Mouse (Mus musculus) midbrain, embryonic 16.5 days (tissue): ENCODE data around the gene Uncx. TPM values are rescaled to one million over a fixed set of nuclear protein-coding genes. Genes with fewer than 3 reads are reported as not detected.
A peak's percentile ranks its signal among the peaks of the same experiment; 100 is the strongest.

ENCODE experiments used
- ATAC-seq: fragments of 200-750 bp; cut with Nextera tagmentation; 2 replicates; pipeline ENCODE4 v1.8.0; 2017; ENCODE audit warnings: moderate TSS enrichment
- H3K27ac ChIP-seq: fragments of 300-500 bp; sonication (generic); 2 replicates; pipeline ENCODE4 v1.5.1; 2014; ENCODE audit warnings: mild to moderate bottlenecking, low read length, mixed read lengths
- H3K27me3 ChIP-seq: fragments of 300-500 bp; sonication (generic); 2 replicates; pipeline ENCODE4 v1.6.1; 2014; ENCODE audit warnings: low read depth, low read length, mixed read lengths; ENCODE audit not compliant: control insufficient read depth, insufficient read depth
- H3K36me3 ChIP-seq: fragments of 300-500 bp; sonication (generic); 2 replicates; pipeline ENCODE4 v1.6.1; 2014; ENCODE audit warnings: mild to moderate bottlenecking, low read length, moderate library complexity, mixed read lengths; ENCODE audit not compliant: control insufficient read depth, insufficient read depth
- H3K4me1 ChIP-seq: fragments of 300-500 bp; sonication (generic); 2 replicates; pipeline ENCODE4 v1.6.1; 2014; ENCODE audit warnings: mild to moderate bottlenecking, low read length, mixed read lengths; ENCODE audit not compliant: control insufficient read depth, insufficient read depth
- H3K4me2 ChIP-seq: fragments of 300-500 bp; sonication (generic); 2 replicates; pipeline ENCODE4 v1.6.1; 2014; ENCODE audit warnings: mild to moderate bottlenecking, low read length, mixed read lengths
- H3K4me3 ChIP-seq: fragments of 300-500 bp; sonication (generic); 2 replicates; pipeline ENCODE4 v1.5.1; 2014; ENCODE audit warnings: low read depth, mild to moderate bottlenecking, low read length, moderate library complexity, mixed read lengths
- H3K9ac ChIP-seq: fragments of 300-500 bp; sonication (generic); 2 replicates; pipeline ENCODE4 v1.6.1; 2014; ENCODE audit warnings: low read depth, low read length, mixed read lengths
- H3K9me3 ChIP-seq: fragments of 300-500 bp; sonication (generic); replicated peaks from 2 replicates; pipeline ENCODE4 v1.6.1; 2014; ENCODE audit warnings: mild to moderate bottlenecking, low read length, mixed read lengths; ENCODE audit not compliant: control insufficient read depth, poor library complexity, severe bottlenecking
- WGBS: fragments of 180-500 bp; shearing (Covaris S2); extraction: QIAGEN DNeasy Blood & Tissue Kit; methylation state at CpG from one replicate; pipeline ENCODE4 v1.1.7; 2014; 5-methylcytosine and 5-hydroxymethylcytosine counted together
- polyA plus RNA-seq: library from polyadenylated mRNA; unstranded; fragments of >200 nt; fragmentation: Nextera tagmentation; extraction: Ambion mirVana; gene quantifications from 2 replicates; pipeline ENCODE4 v1.2.1, GENCODE M21; 2015

Gene Uncx
- polyA plus RNA-seq, 1 experiment from 2014 or later = 22.5 TPM

DNA sequence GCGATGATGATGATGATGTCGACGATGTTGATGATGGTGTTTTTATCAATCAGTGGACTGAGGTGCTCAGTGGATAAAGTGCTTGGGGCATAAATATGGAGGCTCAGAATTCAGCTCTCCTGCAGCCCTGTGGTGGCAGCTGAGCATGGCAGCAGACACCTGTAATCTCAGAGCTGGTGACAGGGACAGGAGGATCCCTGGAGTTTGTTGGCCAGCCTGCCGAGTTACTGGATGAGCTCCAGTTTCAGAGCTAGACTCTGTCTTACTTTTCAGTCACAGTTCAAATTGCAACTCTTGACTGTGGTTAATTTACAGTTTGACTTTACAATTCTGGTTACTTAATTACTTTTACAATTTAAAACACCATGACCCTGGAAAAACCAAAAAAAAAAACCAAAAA is 31.1 kb upstream of the Uncx start:
- Histone ChIP-seq H3K9ac (no peak overlapping the region), H3K9me3 (no peaks in the 10 kb centered on the region), H3K4me3 (no peak overlapping the region), H3K27ac (no peak overlapping the region), H3K36me3 (no peaks in the 10 kb centered on the region), H3K27me3 (peaks cover 11% of the 10 kb centered on the region), H3K4me2 (no peak overlapping the region), H3K4me1 (no peaks in the 10 kb centered on the region; the same call in 1 of the 2 replicates)
- WGBS = 90% methylated on average over 4 of the region's 4 CpGs
- no peak for ATAC-seq

DNA sequence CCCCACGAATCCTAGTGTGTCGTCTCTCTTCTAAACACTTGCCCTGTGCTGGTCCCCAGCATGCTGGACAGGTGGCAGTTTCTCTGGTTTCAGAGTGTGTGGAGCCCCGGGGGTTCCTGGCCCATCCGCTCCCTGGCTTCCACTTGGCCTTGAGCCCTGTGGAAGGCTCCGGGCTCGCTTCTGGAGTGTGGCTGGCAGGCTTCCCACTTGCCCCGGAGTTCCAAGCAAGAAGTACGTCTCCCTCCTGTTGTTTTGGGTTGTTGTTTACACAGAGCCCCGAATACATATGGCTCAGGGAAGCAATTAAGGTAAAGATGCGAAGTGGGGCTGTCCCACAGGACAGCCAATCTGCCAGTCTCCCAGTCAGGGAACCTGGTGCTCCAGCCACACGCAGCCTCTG is 27.0 kb upstream of the Uncx start:
- no peaks in the 10 kb centered on the region for H3K36me3 ChIP-seq
- H3K4me1 ChIP-seq = no peaks in the 10 kb centered on the region; the same call in 1 of the 2 replicates
- H3K27me3 ChIP-seq = no peaks in the 10 kb centered on the region
- H3K9me3 ChIP-seq = no peaks in the 10 kb centered on the region
- H3K9ac ChIP-seq = no peak overlapping the region
- no peak overlapping the region for H3K4me2 ChIP-seq
- no peak overlapping the region for H3K27ac ChIP-seq
- no peak for ATAC-seq
- WGBS = 30% methylated on average over 11 of the region's 11 CpGs
- no peak overlapping the region for H3K4me3 ChIP-seq

DNA sequence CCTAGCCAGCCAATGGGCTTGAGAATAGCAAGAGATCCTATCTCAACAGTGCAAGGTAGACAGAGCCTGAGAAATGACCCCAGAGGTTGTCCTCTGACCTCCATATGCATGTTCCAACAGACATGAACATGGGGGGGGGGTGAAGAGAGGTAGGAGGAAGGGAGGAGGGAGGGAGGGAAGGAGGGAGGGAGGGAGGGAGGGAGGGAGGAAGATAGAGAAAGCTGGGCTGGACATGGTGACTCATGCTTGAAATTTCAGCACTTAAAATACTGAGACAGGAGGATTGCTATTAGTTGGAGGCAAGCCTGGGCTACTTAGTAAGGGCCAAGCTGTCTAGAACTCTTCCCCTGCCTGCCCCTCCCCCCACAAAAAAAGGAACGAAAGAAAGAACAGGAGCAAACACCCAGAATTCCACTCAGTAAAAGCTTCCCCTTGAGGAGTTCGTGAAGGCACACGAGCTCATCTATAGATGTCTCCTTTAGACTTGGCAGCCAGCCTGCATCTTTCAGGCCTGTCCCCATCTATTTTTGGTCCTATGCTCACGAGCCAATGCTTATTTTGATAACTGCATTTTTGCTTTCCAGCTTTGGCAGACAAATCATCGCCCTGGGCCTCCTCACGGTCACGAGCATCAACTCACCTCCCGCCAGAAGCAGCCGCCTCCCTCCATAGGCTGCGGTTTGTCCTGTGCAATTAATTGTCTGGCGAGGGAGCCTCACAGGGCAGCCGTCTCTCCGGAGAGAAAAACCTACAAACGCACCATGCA is 23.0 kb upstream of the Uncx start:
- 45% methylated on average over 14 of the region's 14 CpGs for WGBS
- no peaks in the 10 kb centered on the region; the same call in 1 of the 2 replicates for H3K4me1 ChIP-seq
- no peak for ATAC-seq
- no peak overlapping the region for H3K4me3 ChIP-seq
- peaks cover under 1% of the 10 kb centered on the region; the same call in 1 of the 2 replicates for H3K27me3 ChIP-seq
- no peak overlapping the region for H3K27ac ChIP-seq
- no peak overlapping the region for H3K9ac ChIP-seq
- no peak overlapping the region for H3K4me2 ChIP-seq
- H3K9me3 ChIP-seq = no peaks in the 10 kb centered on the region
- no peaks in the 10 kb centered on the region for H3K36me3 ChIP-seq

DNA sequence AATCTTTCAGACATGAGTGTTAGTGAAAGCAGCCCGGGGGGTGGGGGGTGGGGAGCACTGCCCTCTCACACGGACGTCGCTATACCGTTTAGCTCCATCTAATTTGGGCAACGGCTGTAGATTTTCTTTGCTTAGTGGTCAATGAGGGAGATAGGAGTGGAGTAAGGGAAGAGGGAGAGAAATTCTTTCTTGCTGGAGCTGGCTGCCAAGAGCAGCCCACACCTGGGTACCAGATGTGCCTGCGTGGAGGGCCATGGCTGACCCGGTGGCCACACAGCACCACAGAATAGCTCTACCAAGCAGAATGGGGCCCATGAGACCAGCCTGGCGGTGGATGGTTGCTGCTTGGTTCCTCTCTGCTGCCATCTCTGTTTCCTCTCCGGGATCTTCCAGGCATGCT is 21.3 kb upstream of the Uncx start:
- 77% methylated on average over 10 of the region's 10 CpGs for WGBS
- no peak for ATAC-seq
- H3K27me3 ChIP-seq = peaks cover 4% of the 10 kb centered on the region; the same call in 1 of the 2 replicates

DNA sequence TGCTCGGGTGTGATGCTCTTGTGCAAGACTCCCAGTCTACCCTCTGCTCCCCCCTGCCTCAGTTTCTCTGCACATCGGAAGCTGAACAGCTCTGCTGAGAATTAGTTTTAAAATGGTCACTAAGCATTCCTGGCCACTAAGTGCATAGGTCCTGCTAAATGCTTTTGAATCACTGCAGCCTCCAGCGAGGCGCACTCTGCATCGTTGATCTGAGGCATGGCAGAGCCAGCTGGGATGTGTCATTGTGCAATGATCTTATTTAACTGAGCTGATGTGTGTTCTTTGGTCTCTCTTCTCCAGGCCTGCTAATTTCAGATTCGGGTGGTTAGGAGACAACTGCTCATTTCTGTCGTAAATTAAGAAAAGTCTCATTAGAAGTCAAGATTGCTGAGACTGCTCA is 14.4 kb upstream of the Uncx start:
- Histone ChIP-seq H3K36me3 (no peaks in the 10 kb centered on the region), H3K4me1 (0 out of 2 replicates have a peak, but pooled peaks cover 2% of the 10 kb centered on the region), H3K27ac (no peak overlapping the region), H3K4me2 (no peak overlapping the region), H3K9ac (no peak overlapping the region), H3K27me3 (peaks cover 23% of the 10 kb centered on the region), H3K9me3 (no peaks in the 10 kb centered on the region), H3K4me3 (no peak overlapping the region)
- ATAC-seq = no peak
- WGBS = 60% methylated on average over 7 of the region's 7 CpGs

More for the DNA sequence above, 21.3 kb upstream of the Uncx start:
- no peak overlapping the region for H3K4me3 ChIP-seq
- no peak overlapping the region for H3K9ac ChIP-seq
- H3K4me1 ChIP-seq = no peaks in the 10 kb centered on the region
- H3K27ac ChIP-seq = no peak overlapping the region
- H3K36me3 ChIP-seq = no peaks in the 10 kb centered on the region
- H3K4me2 ChIP-seq = no peak overlapping the region
- H3K9me3 ChIP-seq = no peaks in the 10 kb centered on the region

DNA sequence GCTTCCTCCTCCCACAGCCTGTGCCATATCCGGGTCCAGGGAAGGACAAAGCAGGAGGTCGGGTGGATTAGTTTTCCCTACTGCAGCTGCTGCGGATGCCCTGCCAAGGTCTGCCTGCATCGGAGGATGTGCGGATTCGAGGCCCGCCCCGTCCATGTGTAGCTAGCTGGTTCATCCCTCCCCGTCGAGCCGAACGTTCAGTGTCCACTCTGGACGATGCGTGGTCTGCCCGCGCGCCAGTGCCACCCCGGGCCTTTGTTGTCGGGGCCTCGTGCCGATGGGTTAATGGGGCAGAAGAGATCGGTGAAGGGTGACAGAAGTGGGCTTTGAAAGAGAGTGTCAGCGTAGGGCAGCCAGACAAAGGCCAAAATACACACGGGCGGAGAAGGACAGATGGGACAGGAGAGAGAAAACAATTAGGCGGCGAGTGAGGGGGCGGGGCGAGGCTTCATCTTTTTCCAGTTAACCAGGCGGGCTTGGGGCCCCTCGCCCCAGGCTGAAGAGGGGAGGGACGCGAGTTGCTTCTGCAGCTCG is 7.8 kb upstream of the Uncx start:
- Histone ChIP-seq H3K36me3 (no peaks in the 10 kb centered on the region), H3K4me1 (peaks cover 19% of the 10 kb centered on the region), H3K27ac (peak overlapping the region; percentile 39), H3K9ac (no peak overlapping the region), H3K27me3 (peaks cover 27% of the 10 kb centered on the region), H3K4me2 (no peak overlapping the region), H3K9me3 (no peaks in the 10 kb centered on the region), H3K4me3 (no peak overlapping the region)
- 1% methylated on average over 34 of the region's 34 CpGs for WGBS
- ATAC-seq = peak; percentile 49; the same call in 1 of the 2 replicates

DNA sequence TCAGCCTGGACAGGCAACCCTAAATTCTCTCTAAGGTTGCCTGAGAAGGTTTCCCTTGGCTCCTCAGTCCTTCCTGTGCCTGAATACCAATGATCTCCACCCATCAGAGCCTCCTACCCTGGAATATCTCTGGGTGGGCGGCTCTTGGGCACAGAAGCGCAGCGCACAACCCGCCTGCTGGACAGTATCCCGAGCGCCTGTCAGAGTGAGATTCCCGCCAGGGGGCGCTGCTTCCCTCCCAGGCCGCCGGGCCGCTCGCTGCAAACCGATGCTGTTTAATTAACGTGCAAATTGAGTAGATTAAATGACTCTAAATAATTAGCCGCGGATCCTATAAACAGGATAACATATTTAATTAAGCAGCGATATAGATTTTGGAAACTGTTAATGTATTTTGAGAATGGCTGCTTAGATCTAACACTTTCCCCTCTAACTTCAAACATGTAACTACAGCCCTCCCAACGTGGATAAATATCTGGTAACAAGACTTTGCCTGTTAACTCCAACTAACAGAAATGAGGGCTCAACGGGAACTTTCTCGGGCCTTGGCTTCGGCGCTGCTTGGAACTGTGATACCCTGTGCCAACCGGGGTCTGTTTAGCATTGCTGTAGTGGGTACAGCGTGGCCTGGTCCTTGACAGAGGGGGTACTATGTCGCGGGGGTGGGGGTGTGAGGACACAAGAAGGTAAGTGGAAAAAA is 6.9 kb upstream of the Uncx start:
- Histone ChIP-seq H3K9me3 (no peaks in the 10 kb centered on the region), H3K27ac (peak overlapping the region; percentile 39; the same call in 1 of the 2 replicates), H3K4me2 (0 out of 2 replicates have a peak overlapping the region, but pooled peaks have one; percentile 12), H3K9ac (no peak overlapping the region), H3K27me3 (peaks cover 26% of the 10 kb centered on the region), H3K36me3 (no peaks in the 10 kb centered on the region), H3K4me1 (peaks cover 19% of the 10 kb centered on the region), H3K4me3 (no peak overlapping the region)
- 1% methylated on average over 26 of the region's 26 CpGs for WGBS
- ATAC-seq = peak; percentile 41; the same call in 1 of the 2 replicates

DNA sequence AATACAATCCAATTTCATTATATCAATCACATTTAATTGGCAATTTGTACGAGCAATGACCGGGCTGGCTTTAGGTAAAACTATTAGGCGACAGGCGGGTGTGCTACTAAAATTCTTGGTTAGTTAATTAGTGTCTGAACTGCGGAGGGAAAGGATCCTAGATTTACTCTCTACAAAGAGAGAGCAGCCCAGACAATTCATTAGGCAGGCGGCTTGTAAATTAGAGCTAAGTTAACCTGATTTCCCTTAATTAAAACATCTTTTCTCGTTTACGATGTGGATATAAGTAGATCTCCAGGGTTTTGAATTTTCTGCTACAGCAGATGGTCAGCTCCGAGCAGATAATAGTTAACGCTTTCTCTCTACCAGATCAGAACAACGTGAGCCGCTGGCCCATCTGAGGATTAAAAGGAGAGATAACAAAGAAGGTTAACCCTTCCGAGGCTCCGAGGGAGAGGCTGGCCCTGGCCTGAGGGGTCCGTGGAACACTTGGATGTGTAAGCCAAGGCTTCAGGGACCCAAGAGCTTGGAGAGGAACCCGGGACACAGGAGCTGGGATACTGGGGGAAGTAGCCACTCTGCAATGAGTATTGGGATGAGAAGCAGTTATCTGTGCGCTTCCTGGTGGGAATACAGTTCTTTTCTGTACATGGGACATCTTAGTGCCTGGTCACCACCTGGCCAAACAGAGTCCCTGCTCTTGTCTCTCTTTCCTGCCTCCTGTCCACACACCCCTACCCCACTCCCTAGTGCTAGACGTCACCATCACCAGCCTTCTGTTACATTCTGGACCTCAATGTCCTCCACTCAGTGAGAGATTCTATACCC is 6.2 kb upstream of the Uncx start:
- no peaks in the 10 kb centered on the region for H3K36me3 ChIP-seq
- H3K27me3 ChIP-seq = peaks cover 26% of the 10 kb centered on the region
- H3K4me2 ChIP-seq = no peak overlapping the region
- H3K4me3 ChIP-seq = no peak overlapping the region
- peaks cover 17% of the 10 kb centered on the region for H3K4me1 ChIP-seq
- H3K9me3 ChIP-seq = no peaks in the 10 kb centered on the region
- no peak overlapping the region for H3K9ac ChIP-seq
- peak overlapping the region; percentile 42 for H3K27ac ChIP-seq
- no peak for ATAC-seq
- WGBS = 3% methylated on average over 18 of the region's 18 CpGs
